Mouse (Mus musculus): ENCODE data around the gene Ccdc22.

Gene Ccdc22

DNA sequence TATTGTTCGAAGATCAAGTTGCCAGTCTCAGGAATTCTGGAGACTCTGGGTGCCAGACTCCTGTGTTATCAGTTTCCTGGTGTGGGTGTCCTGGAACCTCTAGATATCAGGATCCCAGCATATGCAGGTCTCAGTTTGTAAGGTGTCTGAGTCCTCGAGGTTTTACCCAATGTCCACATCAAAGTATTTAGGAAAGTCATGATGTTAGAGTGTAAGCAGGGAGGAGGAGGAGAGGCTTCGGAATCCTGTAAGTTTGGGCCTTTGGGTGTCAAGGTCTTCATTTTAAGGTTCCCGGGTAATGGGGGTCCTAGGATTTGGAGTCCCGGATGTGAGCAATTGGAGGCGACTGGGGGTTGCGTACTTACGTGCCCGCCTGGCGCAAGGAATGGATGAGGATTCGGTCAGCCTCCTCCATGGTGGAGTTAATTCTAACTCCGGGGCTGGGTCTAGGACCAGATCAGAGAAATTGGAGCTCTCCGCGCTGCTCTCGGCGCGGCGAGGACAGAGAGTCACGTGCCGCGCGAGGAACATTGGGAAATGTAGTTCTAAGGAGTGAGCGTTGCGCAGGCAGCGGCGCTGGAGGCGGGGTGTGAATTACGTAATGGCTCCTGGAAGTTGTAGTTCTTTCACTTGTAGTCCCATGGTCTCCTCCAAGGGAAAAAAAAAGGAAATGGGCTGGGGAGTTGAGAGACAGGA lies at the start of gene Ccdc22:
Ccdc22 (minus strand) TSS at position 639 of the 696 bp plus-strand sequence.
- peak; percentile 95 for DNase-seq (ENCODE audit: low spot score)

DNA sequence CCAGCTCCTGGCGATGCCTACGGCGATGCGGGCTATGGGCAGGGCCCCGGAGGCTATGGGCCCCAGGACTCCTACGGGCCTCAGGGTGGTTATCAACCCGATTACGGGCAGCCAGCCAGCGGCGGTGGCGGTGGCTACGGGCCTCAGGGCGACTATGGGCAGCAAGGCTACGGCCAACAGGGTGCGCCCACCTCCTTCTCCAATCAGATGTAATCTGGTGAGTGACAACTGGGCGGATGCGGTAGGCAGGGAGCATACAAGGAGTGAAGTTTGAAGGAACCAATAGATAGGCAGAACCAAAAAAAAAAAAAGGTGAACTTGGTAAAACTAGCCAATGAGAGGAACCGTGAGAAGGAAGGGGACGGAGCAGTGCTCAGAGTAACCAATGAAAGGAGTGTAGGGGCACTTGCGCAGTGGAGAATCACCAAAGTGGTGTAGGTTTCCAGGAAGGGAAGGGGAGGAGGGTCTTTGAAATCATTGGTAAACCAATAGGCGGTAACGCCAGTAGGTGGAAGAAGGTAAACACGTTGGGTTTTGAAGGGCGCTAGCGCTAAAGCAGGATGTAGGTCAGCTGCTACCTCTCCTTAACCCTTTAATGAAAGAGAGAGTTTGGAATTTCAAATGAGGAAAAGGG lies 43.5 kb upstream of the Ccdc22 start:
- peak; percentile 90 for DNase-seq (ENCODE audit: low spot score)

DNA sequence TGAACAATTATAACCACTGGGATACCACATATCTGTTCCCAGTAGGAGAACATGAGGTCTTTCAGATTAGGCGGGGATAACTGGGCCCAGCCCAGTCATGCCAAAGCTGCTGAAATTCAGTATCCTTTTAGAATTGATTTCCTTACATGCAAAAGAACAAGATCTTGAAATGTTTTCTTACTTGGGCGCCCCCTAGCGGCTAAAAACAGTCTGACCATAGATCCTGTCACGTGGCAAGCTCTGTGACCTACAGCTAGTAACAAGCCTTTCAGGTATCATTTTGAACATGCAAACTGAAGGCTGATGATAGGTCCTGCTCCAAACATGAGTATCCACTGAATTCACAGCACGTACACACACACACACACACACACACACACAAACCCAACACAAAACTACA lies 40.0 kb upstream of the Ccdc22 start:
- peak; percentile 68 for DNase-seq (ENCODE audit: low spot score)

DNA sequence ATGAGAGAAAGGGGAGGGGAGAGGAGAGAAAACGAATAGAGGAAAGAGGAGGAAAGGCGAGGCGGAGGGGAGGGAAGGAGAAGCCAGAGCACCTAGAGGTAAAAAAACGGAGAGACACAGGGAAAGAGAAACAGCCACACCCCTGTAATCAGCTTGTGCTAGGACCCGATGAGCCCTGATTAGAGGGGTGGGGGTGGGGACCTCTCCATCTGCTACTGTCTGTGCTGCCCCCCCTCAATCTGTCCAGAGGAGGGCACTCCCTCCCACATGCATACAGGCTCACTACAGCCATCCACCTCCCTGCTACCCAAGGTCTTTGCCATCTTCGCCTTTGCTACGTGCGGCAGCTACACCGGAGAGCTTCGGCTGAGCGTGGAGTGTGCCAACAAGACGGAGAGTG lies 35.5 kb upstream of the Ccdc22 start:
- no peak for DNase-seq (ENCODE audit: low spot score)

DNA sequence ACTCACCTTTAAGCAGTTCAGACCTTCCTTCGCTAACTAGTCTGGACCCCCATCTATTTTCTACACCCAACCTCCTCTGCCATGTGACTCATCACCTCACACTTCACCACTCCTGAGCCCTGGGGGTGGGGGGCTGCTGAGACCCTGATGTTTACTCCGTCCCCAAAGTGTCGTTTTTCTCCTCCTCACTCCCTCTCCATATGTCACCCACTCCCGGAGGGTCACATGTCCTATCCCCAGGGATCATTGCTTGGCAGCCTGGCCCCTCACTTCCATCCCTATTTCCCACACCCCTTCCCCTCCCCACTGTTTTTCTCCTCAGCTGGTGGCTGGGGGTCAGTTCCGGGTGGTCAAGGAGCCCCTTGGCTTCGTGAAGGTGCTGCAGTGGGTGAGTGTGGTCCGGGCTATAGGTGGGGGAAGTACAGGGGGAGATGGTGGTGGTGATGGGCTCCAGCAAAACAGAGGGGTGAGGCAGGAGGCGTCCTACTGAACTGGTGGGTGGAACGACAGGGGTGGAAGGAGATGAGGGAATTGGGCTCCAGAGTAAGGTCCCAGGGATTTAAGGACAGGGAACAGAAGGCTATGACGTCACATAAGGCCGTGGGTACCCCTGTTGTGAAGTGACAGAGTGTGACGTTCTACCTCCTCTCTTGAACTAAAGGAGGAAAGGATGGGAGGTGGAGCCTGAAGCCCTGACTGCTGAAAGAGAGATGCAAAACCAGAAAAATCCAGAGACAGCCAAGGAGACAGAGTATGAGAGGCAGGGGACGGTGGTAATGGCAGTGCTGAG lies 34.4 kb upstream of the Ccdc22 start:
- DNase-seq (ENCODE audit: low spot score): no peak

DNA sequence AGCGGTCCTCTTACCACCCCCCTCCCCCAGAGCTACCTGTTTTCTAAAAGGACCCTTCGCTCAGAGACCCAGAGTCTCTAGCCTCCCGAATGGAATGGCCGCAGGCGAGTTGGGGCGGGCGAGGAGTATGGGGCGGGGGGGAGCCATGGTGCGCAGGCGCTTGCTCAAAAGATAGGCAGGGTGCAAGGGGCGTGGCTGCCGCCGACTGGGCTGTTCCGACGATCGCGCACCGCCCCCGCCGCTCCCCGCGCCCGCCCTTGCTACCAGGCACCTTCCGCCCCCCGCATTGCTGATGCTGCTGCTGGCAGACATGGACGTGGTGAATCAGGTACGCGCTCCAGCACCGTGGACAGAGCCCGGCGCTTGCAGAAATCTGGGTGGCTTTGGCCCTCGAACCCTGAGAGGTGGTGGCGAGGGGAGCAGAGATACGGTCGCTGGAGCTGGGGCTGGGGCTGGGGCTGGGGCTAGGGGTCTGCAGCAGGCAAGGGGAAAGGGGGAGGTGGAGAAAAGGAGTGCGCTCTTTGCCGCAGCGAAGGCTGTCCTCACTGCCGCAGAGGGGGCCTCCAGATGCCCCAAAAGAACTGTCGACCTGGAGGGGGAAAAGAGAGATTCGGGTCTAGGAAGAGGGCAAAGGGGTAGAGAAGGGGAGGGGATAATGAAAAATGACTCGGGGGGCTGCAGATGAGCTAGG lies 33.2 kb upstream of the Ccdc22 start, which contains the start of gene Syp:
Syp (plus strand) TSS at position 71 of the 691 bp plus-strand sequence.
- DNase-seq (ENCODE audit: low spot score): peak; percentile 87

DNA sequence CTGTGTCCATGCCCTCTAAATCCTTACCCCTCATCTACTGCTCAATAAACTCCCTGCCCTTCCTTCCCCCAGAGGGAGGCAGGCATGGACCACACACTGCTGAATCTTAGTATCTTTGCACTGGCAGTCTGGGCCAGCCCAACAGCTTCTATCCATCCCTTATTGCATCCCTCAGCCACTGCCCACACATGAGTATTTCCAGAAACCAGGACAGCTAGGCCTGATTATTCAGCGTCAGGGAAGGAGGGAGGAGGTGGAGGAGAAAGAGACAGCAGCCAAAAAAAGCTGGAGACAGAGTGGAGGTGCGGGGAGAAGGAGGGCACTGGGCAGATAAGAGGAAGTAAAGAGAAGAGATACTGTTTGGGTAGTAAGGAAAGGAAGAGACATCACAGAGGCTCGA lies 29.8 kb upstream of the Ccdc22 start:
- DNase-seq (ENCODE audit: low spot score): no peak

DNA sequence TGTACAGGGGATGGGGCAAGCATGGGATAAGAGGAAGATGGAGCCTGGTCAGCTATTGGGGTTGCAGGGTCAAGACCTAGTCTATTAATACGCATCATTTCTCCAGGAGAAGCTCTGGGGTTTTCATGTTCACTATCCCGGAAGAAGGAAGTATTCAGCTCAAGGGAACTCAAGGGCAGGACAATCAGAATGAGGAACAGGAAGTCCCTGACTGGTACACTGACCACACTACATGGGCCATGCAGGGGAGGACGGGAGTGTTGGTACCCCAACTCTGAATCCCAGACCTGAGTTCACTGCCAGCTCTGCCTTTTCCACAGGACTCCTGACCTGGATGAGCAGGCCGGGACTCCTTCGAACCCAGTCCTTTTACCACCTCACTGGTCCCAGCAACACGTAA lies 27.2 kb upstream of the Ccdc22 start:
- no peak for DNase-seq (ENCODE audit: low spot score)

DNA sequence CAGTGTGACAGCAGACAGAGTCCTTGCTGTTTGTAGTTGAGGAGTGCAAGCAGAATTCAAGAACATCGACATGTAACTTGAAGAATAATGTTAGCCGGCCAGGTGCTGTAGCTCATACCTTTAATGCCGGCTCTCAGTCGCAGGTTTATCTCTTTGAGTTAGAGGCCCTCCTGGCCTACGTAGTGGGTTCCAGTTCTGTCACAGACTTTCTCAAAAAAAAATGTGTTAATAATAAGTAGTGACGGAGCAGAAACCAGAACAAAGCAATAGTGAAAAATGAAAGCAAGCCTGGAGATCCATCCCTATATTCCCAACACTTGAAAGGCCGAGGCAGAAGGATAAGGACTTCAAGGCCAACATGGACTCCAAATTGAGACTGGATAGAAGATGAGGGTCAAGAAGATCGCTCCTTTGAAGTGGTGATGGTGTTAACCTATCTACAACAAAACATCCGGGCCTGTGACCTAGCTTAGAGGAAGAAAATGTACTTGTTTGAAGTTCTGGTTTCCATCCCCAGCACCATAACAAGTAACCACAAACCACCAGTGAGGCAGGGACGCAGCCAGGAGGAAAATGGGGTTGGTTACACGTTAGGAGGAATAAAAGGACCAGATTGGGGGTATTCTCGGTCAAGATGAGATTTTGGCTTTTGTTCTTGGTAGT lies 12.7 kb upstream of the Ccdc22 start:
- no peak for DNase-seq (ENCODE audit: low spot score)

DNA sequence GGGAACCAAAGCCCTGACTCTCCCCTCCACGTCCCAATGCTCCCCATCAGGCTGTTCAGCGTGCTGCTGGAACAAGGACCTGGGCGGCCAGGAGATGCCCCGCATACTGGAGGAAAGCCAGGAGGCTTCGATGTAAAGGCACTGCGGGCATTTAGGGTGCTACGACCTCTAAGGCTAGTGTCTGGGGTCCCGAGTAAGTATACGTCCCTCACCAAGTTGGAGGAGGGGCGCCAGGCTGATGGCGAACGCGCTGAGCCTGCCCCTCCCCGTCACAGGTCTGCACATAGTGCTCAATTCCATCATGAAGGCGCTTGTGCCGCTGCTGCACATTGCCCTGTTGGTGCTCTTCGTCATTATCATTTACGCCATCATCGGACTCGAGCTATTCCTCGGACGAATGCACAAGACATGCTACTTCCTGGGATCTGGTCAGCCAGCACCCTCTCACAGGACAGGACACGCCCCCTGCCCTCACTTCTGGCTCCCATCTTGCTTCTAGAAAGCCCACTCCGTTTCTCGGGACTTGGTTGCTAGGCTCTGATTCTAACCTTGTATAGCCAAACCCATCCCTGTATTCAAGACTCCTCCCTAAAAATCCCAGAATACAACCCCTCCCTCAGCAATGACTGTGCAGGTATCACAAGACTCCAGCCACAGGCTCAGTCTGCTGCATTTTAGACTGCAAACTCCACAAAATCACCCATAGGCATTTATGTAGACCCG lies 5.4 kb upstream of the Ccdc22 start:
- peak; percentile 8 for DNase-seq (ENCODE audit: low spot score)

DNA sequence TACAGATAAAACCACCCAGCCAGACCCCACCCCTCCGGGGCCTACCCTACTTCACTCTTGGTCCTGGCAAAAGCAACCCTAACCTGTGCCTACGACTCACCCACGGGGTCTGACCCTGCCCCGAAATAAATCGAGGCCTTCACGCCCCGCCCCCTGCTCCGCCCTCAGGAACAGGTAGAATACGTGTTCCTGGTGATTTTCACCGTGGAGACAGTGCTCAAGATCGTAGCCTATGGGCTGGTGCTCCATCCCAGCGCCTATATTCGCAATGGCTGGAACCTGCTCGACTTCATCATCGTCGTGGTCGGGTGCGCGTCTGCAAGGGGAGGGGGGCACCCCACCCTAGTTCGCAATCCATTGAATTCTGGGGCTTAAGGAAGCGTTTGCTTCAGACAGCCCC lies 4.7 kb upstream of the Ccdc22 start:
- no peak for DNase-seq (ENCODE audit: low spot score)

DNA sequence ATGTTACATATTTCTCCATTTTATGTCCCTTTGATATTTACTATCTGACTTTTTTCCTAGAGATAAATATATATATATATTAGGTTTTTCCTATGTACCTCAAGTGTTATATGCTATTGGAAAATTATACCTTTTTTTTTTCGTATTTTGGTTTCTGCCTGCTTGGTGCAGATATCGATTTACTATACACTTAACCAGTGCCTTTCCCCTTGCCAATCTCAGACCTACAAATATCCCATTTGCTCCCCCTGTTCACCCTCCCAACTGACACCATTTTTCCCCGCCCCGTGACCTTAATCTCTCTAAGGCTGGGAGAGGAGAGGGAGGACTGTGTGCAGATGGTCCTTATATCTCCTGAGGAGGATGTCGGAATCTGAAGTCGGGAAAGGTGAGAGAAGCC lies 1.5 kb upstream of the Ccdc22 start, which contains the start of gene Cacna1f:
Cacna1f (plus strand) TSS at position 301 of the 400 bp plus-strand sequence.
- DNase-seq (ENCODE audit: low spot score): no peak

DNA sequence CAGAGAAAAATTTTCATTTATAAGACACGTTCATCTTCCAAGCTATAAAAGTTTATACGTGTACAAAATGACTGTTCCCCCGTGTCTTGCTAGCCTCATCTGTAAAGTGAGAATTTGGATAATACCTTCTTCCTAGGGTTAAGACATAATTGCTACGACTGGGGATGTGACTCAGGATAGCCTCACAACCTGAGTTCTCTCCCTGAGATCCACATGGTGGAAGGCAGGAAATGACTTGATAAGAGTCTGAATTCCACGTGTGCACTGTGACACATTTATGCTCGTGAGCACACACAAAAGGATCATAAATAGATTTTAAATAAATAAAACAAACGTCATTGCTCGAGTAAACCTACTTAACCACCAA lies 241 bp upstream of the Ccdc22 start:
- DNase-seq (ENCODE audit: low spot score): no peak

DNA sequence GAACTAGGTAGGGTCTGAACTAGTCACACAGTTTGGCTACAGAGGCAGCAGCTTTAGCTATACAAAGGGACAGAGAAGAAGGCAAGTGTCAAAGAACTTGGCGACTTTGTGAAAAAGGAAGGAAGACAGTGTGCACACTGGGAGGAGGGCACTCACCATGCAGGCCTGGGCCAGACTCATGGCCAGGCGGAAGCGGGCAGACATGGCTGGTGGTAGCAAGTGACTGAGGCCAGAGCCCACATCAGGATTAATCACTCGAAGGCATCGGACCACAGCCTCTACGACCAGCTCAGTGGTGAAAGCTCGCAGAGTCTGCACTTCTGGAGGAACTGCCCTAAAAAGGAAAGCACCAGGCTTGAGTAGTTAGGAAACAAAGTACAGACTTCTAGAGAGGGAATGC lies 1.3 kb downstream of the Ccdc22 start:
- no peak for DNase-seq (ENCODE audit: low spot score)

DNA sequence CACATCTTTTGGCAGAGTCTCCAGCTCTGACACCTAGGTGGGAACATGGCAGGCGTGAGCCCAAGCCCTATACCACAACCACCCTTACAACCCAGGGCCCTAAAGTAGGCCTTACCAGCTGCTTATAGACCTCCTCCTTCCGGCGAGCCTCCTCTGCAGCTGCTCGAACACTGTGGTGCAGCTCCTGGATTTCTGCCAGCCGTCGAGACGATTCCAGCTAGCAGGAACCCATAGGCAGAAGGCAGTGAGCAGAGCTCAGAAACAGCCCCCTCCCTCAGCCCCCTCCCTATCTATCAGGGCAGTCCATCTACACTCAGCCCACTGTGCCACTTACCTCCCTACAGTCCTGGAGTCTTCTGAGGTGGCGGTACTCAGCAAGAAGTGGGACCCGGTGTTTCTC lies 9.9 kb downstream of the Ccdc22 start:
- no peak for DNase-seq (ENCODE audit: low spot score)

DNA sequence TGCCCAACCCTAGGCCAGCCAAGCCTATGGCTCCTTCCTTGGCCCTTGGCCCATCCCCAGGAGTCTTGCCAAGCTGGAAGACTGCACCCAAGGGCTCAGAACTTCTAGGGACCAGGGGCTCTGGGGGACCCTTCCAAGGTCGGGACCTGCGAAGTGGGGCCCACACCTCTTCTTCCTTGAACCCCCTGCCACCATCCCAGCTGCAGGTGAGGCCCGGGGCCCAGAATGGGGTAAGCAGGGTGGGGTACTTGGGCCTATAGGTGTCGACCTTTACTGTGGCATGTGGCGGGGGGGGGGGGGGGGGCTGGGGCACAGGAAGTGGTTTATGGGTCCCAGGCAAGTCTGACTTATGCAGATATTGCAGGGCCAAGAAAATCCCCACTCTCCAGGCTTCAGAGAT lies 19.0 kb downstream of the Ccdc22 start:
- DNase-seq (ENCODE audit: low spot score): no peak

DNA sequence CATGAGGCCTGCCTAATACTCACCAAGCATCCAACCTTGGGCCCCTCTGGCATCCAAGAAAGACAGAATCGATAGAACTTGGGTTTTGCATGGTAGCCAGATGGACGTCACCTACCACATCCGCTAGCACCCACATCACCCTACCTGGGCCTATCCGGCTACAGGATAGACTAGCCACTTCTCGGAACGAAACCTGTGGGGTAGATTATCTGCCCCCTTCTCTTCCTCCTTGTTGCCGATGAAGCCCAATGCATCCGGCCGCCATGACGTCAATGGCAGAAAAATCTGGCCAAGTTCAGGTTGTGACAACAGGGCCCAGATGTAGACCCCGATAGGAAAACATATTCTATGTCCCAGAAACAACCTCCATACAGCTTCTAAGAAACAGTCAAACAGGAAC lies 21.4 kb downstream of the Ccdc22 start:
- no peak for DNase-seq (ENCODE audit: low spot score)

DNA sequence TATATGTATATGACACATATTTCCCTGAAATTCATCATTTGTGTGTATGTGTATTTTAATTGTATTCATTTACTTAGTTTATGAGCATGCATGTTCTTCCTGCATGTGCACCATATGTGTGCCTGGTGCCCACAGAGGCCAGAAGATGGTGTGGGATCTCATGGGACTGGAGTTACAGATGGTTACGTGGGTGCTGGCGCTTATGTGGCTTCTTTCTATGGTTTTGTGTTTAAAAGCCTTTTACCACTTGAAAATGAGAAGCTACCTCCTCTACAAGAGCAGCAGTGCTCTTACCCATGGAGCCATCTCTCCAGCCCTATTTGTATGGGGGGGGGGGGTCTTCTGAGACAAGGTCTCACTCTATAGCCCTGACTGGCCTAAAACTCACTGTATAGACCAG lies 24.2 kb downstream of the Ccdc22 start:
- DNase-seq (ENCODE audit: low spot score): no peak

DNA sequence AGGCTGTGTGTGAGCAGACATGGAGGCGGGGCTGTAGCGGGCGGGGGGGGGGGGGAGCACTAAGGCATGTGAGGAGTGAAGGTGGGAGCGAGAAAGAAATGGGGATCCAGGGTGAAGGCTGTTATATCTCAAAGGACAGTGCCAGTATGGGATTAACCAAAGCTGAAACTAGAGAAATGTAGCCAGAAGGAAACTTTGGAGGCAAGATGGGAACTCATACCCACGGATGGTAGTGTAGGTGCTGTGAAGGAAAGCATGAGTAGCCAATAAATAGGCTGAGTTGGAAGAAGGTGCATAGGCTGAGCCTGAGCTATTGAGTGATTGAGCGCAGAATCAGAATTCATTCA lies 30.5 kb downstream of the Ccdc22 start:
- DNase-seq (ENCODE audit: low spot score): no peak

DNA sequence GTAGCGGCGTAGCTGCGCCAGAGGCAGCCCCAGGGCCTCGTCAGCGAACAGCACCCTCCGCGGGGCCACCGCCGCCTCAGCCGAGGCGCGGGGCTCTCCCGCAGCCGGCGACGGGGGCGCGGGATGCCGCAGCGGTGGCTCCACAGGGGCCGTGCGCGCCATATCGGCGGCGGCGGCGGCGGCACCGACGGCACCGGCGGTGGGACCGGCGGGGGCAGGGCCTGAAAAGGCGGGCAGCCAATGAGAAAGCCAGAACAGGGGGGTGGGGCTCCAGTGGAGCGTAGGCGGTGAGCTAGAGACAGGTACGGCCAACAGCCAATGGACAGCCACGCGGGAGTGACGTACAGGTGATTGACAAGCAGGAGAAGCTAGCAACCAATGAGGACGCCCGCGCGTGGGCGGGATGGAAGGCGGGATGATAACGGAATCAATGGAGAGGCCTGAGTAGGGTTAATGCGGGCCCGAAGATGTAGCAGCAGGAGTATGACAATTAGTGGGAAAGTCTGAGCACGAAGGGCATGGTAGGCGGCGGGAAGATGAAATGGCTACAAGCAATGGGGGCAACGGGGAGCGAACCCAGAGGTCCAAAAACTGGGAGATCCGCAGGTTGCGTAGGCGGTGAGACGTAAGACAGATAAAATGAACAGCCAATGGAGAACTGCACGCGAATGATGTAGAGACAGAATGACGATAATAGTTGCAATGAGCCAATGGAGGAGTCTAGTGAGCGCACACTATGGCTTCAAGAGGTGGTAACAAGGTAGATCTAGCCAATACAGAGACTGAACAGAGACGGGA lies 31.0 kb downstream of the Ccdc22 start, which contains the start of gene Ppp1r3f:
Ppp1r3f (minus strand) TSS at position 197 of the 798 bp plus-strand sequence.
- DNase-seq (ENCODE audit: low spot score): peak; percentile 93
